Mouse (Mus musculus) ES-Bruce4 (cell line): ENCODE results near the gene Mylk. TPM values are rescaled to one million over a fixed set of nuclear protein-coding genes. Genes with fewer than 3 reads are reported as not detected.

ENCODE experiments used
- H3K27ac ChIP-seq: 2 replicates; pipeline ENCODE4 v1.5.1; 2012; ENCODE audit warnings: low read length, inconsistent platforms; ENCODE audit not compliant: insufficient read depth
- H3K27me3 ChIP-seq: 2 replicates; pipeline ENCODE4 v1.6.1; 2012; ENCODE audit warnings: mild to moderate bottlenecking, low read length, inconsistent platforms; ENCODE audit not compliant: control insufficient read depth, poor library complexity, insufficient read depth, severe bottlenecking
- H3K36me3 ChIP-seq: 2 replicates; pipeline ENCODE4 v1.6.1; 2012; ENCODE audit warnings: inconsistent platforms, mild to moderate bottlenecking, low read length, moderate library complexity; ENCODE audit not compliant: control insufficient read depth, poor library complexity, insufficient read depth, severe bottlenecking
- H3K4me1 ChIP-seq: one replicate; pipeline ENCODE4 v1.8.1; 2011; ENCODE audit warnings: low read length; ENCODE audit not compliant: control insufficient read depth, insufficient read depth
- H3K4me3 ChIP-seq: 2 replicates; pipeline ENCODE4 v1.5.1; 2011; ENCODE audit warnings: low read depth, mild to moderate bottlenecking, low read length
- H3K9ac ChIP-seq: 2 replicates; pipeline ENCODE4 v1.6.1; 2012; ENCODE audit warnings: low read depth, mild to moderate bottlenecking, inconsistent platforms; ENCODE audit not compliant: poor library complexity, severe bottlenecking
- H3K9me3 ChIP-seq: replicated peaks from 2 replicates; pipeline ENCODE4 v1.6.1; 2012; ENCODE audit warnings: mild to moderate bottlenecking, low read length, inconsistent platforms; ENCODE audit not compliant: control insufficient read depth, poor library complexity, insufficient read depth, severe bottlenecking
- CTCF ChIP-seq: IDR thresholded peaks from one replicate; pipeline ENCODE4 v1.8.1; 2011; ENCODE audit warnings: low read depth, low read length
- EP300 ChIP-seq: IDR thresholded peaks from 2 replicates; pipeline ENCODE4 v1.6.1; 2011; ENCODE audit warnings: low read depth, low read length; ENCODE audit not compliant: insufficient read depth
- POLR2A ChIP-seq: IDR thresholded peaks from one replicate; pipeline ENCODE4 v1.8.1; 2011; ENCODE audit warnings: low read length; ENCODE audit not compliant: insufficient read depth
- polyA plus RNA-seq: library from polyadenylated mRNA; stranded (reverse); fragments of >200 nt; gene quantifications from 2 replicates; pipeline ENCODE4 v1.2.4, GENCODE M21; 2011; ENCODE audit warnings: low read depth; ENCODE audit not compliant: missing spikeins, insufficient read depth, insufficient read length

The Mylk gene
- polyA plus RNA-seq, 1 experiment, result 1.4 TPM

DNA sequence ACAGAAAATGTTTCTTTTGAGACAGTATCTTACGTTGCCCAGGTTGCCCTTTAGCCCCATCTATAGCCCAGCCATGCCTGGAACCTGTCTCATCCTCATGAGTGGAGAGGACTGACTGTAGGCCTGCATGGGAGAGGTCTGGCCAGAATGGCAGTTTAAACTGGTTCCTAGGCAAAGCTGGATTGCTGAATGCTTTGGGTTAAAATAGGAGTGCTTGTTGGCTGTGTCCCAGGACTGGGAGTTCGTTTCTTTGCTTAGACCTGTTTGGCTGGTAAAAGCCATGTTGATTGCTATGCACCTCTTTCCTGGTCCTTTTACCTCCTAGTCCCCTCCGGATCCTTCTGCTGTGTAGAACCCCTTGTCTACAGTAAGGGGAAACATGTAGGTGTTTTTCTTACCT, 288.2 kb downstream of the Mylk start:
- Histone ChIP-seq H3K9ac (no peak overlapping the region), H3K4me3 (no peak overlapping the region), H3K27me3 (no peaks in the 10 kb centered on the region), H3K9me3 (no peaks in the 10 kb centered on the region), H3K36me3 (peaks cover 33% of the 10 kb centered on the region), H3K4me1 (peaks cover 10% of the 10 kb centered on the region), H3K27ac (no peak overlapping the region)
- TF ChIP-seq EP300 (no peak), POLR2A (no peak), CTCF (no peak)

DNA sequence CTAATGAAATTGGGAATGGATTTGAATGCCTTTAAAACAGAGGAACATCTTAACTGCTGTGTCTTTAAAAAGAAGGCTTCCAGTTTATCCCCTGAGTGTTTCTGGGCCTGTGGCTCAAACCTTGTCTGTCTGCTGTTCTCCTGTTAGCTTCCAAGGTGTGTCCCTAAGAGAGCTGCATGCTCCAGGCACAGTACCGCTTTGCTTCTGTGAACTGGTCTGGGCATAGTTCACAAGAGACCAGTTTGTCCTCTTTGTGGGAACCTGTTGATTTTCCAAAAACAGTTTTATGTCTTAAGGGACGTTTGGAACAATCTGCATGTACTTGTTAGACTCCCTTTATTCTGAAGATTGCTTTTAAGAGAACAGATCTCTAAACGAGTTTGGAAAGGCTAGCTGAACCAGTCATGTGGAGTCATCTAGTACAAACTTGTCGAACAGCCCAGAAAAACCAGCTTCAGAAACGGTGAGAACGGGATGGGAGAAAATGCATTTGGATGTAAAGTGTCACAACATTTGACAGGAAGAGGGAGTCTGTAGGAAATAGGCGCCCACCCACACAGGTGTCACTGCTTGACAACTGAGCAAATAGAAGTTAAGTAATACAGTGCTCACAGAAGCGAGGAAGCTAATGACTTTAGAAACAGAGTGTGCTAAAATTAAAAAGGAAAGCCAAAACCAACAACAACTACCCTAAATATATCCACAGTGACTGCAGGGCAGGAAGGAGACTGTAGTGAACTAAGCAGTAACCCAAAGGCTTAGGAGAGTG, 289.0 kb downstream of the Mylk start:
- Histone ChIP-seq H3K36me3 (peaks cover 26% of the 10 kb centered on the region), H3K27me3 (no peaks in the 10 kb centered on the region), H3K9me3 (no peaks in the 10 kb centered on the region), H3K4me3 (no peak overlapping the region), H3K27ac (no peak overlapping the region), H3K9ac (no peak overlapping the region), H3K4me1 (peaks cover 10% of the 10 kb centered on the region)
- TF ChIP-seq CTCF, result no peak
- TF ChIP-seq EP300, result no peak
- no peak for TF ChIP-seq POLR2A

DNA sequence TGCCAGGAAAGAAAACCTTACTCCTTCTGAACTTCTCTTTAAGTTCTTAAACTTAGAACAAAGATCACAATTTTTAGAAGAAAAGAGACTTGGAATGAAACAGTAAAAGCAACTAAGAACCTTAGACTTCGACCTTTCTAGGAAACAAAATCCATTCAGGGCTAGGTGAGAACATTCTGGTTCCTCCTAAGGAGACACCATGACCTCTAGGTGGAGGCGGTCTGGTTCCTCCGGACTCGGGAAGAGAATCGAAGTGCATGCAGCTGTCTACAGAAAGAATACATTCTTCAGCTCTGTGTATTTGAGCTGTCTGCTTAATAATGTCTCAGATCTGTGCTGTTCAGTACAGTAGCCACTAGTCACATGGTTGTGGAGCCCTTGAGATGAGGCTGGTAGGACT, 290.0 kb downstream of the Mylk start:
- Histone ChIP-seq H3K4me1 (peaks cover 14% of the 10 kb centered on the region), H3K27ac (no peak overlapping the region), H3K27me3 (no peaks in the 10 kb centered on the region), H3K9me3 (no peaks in the 10 kb centered on the region), H3K36me3 (peaks cover 17% of the 10 kb centered on the region), H3K4me3 (no peak overlapping the region), H3K9ac (no peak overlapping the region)
- TF ChIP-seq POLR2A, result no peak
- no peak for TF ChIP-seq EP300
- no peak for TF ChIP-seq CTCF

DNA sequence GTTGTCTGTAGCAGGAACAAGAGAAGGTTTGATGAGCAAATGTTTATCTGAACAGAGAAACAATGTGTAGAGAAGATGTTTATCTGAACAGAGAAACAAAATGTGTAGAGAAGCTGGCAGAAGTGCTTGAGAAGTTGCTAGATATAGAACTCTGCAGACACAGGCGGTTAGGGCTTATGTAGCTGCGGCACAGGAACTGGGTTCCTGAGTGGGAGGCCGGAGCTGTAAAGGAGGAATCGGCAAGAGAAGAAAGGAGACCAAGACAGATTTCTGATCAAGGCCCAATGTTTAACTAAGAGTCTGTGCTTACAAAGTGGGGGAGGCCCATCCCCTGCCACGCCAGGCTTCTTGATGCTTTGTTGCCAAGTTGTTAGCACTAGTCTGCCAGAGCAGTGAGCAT, 291.7 kb downstream of the Mylk start:
- Histone ChIP-seq H3K27me3 (no peaks in the 10 kb centered on the region), H3K9ac (no peak overlapping the region), H3K36me3 (peaks cover 19% of the 10 kb centered on the region), H3K9me3 (no peaks in the 10 kb centered on the region), H3K27ac (peak overlapping the region; percentile 50), H3K4me3 (no peak overlapping the region), H3K4me1 (peaks cover 14% of the 10 kb centered on the region)
- TF ChIP-seq POLR2A (no peak), CTCF (no peak), EP300 (no peak)

DNA sequence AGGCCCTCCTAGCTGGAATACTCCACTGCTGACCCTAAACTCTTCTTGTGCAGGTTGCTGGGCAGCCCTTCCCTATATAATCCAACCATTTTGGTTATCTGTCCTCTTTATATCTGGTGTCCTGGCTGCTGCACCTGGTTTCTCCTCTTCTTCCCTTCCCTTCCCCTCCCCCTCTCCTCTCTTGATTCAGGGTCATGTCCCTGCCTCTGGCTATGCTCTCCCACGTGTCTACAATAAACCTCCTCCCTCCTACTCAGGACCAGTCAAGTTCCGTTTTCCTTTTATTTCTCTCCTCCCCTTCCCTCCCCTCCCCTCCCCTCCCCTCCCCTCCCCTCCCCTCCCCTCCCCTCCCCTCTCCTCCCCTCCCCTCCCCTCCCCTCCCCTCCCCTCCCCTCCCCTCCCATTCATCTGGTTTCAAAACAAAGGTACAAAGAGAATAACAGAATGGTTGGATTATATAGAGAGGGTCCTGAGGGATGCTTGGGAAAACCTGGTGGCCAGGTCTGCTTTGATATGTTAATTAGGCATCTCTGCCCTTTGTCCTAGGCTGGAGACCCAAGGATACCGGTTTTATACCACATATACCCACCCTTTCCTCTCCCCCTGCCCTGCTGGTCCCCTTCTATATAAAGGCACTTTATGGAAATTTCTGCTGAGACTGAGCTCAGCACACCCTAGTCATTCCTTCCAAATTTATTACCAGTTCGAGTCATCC, 293.5 kb downstream of the Mylk start:
- Histone ChIP-seq H3K4me3 (no peak overlapping the region), H3K27me3 (no peaks in the 10 kb centered on the region), H3K4me1 (peaks cover 14% of the 10 kb centered on the region), H3K9ac (no peak overlapping the region), H3K9me3 (no peaks in the 10 kb centered on the region), H3K36me3 (peaks cover 17% of the 10 kb centered on the region), H3K27ac (peak overlapping the region; percentile 85)
- peak; percentile 81 for TF ChIP-seq EP300
- no peak for TF ChIP-seq CTCF

DNA sequence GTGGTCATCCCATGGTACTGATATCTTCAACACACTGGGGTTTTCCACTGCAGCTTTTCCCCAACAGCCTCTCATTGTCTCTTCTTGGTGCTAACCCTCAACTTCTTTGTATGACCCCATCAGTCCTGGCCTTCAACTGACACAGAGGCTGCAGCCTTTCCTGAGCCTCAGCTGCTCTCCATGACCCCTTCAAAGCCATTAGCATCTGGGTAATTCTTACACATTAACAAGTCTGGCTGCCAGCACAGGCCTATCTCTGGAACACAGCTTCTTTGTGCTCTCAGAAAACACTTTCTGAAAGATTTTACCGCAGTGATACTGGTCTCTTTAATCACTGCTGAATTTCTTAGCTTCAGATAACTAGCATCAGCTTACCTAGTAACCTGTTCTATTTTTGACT, 295.1 kb downstream of the Mylk start:
- no peak overlapping the region for H3K27ac ChIP-seq
- H3K4me1 ChIP-seq, result peaks cover 12% of the 10 kb centered on the region
- H3K9ac ChIP-seq, result no peak overlapping the region
- H3K4me3 ChIP-seq, result no peak overlapping the region
- H3K27me3 ChIP-seq, result no peaks in the 10 kb centered on the region
- H3K9me3 ChIP-seq, result no peaks in the 10 kb centered on the region
- no peak for TF ChIP-seq CTCF
- no peak for TF ChIP-seq EP300
- no peak for TF ChIP-seq POLR2A
- peaks cover 9% of the 10 kb centered on the region for H3K36me3 ChIP-seq
